Mouse (Mus musculus) central nervous system, embryonic 11.5 days (tissue): Measurements from ENCODE around the gene Olfr498. TPM values are rescaled to one million over a fixed set of nuclear protein-coding genes. Genes with fewer than 3 reads are reported as not detected.

Experiments
- polyA plus RNA-seq: library from polyadenylated mRNA; depleted of rRNA; stranded (reverse); fragments of >200 nt; gene quantifications from 2 replicates; pipeline ENCODE4 v1.2.3, GENCODE M21; 2012; rRNA removed

The Olfr498 gene
- not detected in 2 replicates for polyA plus RNA-seq

DNA sequence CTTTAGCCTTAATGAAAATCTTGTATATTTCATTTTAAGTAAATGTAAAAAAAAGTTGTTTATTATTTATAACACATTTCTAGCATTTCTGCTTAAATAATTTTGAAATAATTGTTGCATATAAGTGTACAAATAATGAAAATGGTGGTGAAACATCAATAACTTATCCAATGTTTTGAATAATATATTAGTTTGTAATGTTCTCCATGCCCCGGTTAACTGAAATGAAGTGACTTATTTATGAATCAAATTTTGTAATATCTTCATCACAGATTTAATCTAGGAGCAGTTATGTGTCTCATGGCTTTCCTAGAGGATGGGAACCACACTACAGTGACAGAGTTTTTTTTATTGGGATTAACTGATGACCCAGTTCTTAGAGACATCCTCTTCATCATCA is at the start of gene Olfr498:
TSS of gene Olfr498 (plus strand) at position 301 of the 400 bp plus-strand sequence.

DNA sequence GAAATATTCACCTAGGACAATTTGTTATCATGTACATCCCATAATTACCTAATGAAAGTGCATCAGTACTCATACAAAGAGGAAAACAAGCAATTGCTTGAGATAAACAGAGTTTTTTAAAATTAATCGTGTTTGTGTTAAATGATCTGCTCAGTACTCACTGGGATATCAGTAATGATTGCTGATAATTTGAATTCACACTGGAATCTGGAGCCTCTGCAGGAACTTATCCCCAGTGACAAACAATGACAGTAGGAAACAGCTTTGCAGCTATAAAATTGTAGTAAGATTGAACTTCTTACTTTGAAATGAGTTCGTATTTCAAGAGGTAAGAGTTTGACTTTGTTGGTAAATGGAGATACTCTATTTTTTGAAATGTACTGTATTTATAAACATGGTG is 45.0 kb upstream of the Olfr498 start, which contains the start of gene Olfr497:
TSS of gene Olfr497 (plus strand) at position 301 of the 400 bp plus-strand sequence.

Other genes with a start within 250 kb of the Olfr498 start
- gene Olfr488, start 207.0 kb upstream of the Olfr498 start, polyA plus RNA-seq: not detected in 2 replicates
- gene Olfr490, start 176.4 kb upstream of the Olfr498 start, polyA plus RNA-seq: not detected in 2 replicates
- gene Olfr491, start 151.9 kb upstream of the Olfr498 start, polyA plus RNA-seq: not detected in 2 replicates
- not detected in 2 replicates for gene Olfr492, start 141.7 kb upstream of the Olfr498 start, polyA plus RNA-seq
- not detected in 2 replicates for gene Olfr493, start 118.3 kb upstream of the Olfr498 start, polyA plus RNA-seq
- not detected in 2 replicates for gene Olfr494, start 100.0 kb upstream of the Olfr498 start, polyA plus RNA-seq
- not detected in 2 replicates for gene Olfr495, start 72.2 kb upstream of the Olfr498 start, polyA plus RNA-seq
- not detected in 2 replicates for gene Olfr497, start 44.9 kb upstream of the Olfr498 start, polyA plus RNA-seq
- gene Olfr502, start 59.7 kb downstream of the Olfr498 start, polyA plus RNA-seq: not detected in 2 replicates
- not detected in 2 replicates for gene Olfr503, start 79.2 kb downstream of the Olfr498 start, polyA plus RNA-seq
- gene Olfr504, start 100.5 kb downstream of the Olfr498 start, polyA plus RNA-seq: not detected in 2 replicates
- not detected in 2 replicates for gene Olfr506, start 145.5 kb downstream of the Olfr498 start, polyA plus RNA-seq
- not detected in 2 replicates for gene Olfr507, start 156.5 kb downstream of the Olfr498 start, polyA plus RNA-seq
- not detected in 2 replicates for gene Olfr508, start 164.7 kb downstream of the Olfr498 start, polyA plus RNA-seq
- not detected in 2 replicates for gene Olfr509, start 186.6 kb downstream of the Olfr498 start, polyA plus RNA-seq
- not detected in 2 replicates for gene Olfr510, start 201.1 kb downstream of the Olfr498 start, polyA plus RNA-seq
- gene Olfr512, start 248.0 kb downstream of the Olfr498 start, polyA plus RNA-seq: not detected in 2 replicates